Mouse (Mus musculus) neural tube, embryonic 13.5 days (tissue): ENCODE results near the gene Sh3bp1. TPM values are rescaled to one million over a fixed set of nuclear protein-coding genes. Genes with fewer than 3 reads are reported as not detected.

Source experiments
- ATAC-seq: fragments of 200-750 bp; cut with Nextera tagmentation; 2 replicates; pipeline ENCODE4 v1.8.0; 2017; ENCODE audit warnings: low read depth, mild to moderate bottlenecking, moderate TSS enrichment, moderate library complexity
- H3K27ac ChIP-seq: fragments of 300-500 bp; sonication (generic); replicated peaks from 2 replicates; pipeline ENCODE4 v1.5.1; 2015; ENCODE audit warnings: moderate library complexity, mild to moderate bottlenecking, inconsistent platforms
- H3K27me3 ChIP-seq: fragments of 300-500 bp; sonication (generic); 2 replicates; pipeline ENCODE4 v1.6.1; 2015; ENCODE audit warnings: mild to moderate bottlenecking, inconsistent platforms
- H3K36me3 ChIP-seq: fragments of 300-500 bp; sonication (generic); 2 replicates; pipeline ENCODE4 v1.6.1; 2015; ENCODE audit warnings: mild to moderate bottlenecking, inconsistent platforms
- H3K4me1 ChIP-seq: fragments of 300-500 bp; sonication (generic); replicated peaks from 2 replicates; pipeline ENCODE4 v1.6.1; 2015; ENCODE audit warnings: inconsistent platforms
- H3K4me2 ChIP-seq: fragments of 300-500 bp; sonication (generic); 2 replicates; pipeline ENCODE4 v1.6.1; 2015; ENCODE audit warnings: inconsistent platforms, mild to moderate bottlenecking, moderate library complexity
- H3K4me3 ChIP-seq: fragments of 300-500 bp; sonication (generic); 2 replicates; pipeline ENCODE4 v1.5.1; 2015; ENCODE audit warnings: mild to moderate bottlenecking, inconsistent platforms
- H3K9ac ChIP-seq: fragments of 300-500 bp; sonication (generic); 2 replicates; pipeline ENCODE4 v1.6.1; 2015; ENCODE audit warnings: moderate library complexity, mild to moderate bottlenecking, inconsistent platforms
- H3K9me3 ChIP-seq: fragments of 300-500 bp; sonication (generic); 2 replicates; pipeline ENCODE4 v1.6.1; 2016; ENCODE audit warnings: inconsistent platforms
- WGBS: fragments of 180-500 bp; shearing (Covaris S2); methylation state at CpG from one replicate; pipeline ENCODE4 v1.1.7; 2015; 5-methylcytosine and 5-hydroxymethylcytosine counted together
- polyA plus RNA-seq: library from polyadenylated mRNA; unstranded; fragments of >200 nt; fragmentation: Nextera tagmentation; extraction: Ambion mirVana; gene quantifications from 2 replicates; pipeline ENCODE4 v1.2.1, GENCODE M21; 2015

The Sh3bp1 gene
- polyA plus RNA-seq, 1 experiment from 2014 or later: 6.2 TPM

GRCm38 (mm10) chr15:78903243-78903642 lies 3.7 kb downstream of the Sh3bp1 start:
- WGBS: 15% methylated on average over 2 of the region's 2 CpGs
- Histone ChIP-seq H3K9ac (no peak overlapping the region), H3K4me2 (no peak overlapping the region), H3K4me3 (no peak overlapping the region), H3K4me1 (peaks cover 25% of the 10 kb centered on the region), H3K27me3 (peaks cover 35% of the 10 kb centered on the region), H3K27ac (no peak overlapping the region), H3K36me3 (no peaks in the 10 kb centered on the region), H3K9me3 (no peaks in the 10 kb centered on the region)
- ATAC-seq: no peak

- peaks cover 5% of the 10 kb centered on the region; the same call in 1 of the 2 replicates for H3K4me1 ChIP-seq
- H3K9ac ChIP-seq: no peak overlapping the region
- H3K27ac ChIP-seq: no peak overlapping the region
- H3K9me3 ChIP-seq: no peaks in the 10 kb centered on the region
- H3K36me3 ChIP-seq: no peaks in the 10 kb centered on the region
- H3K4me3 ChIP-seq: no peak overlapping the region
- ATAC-seq: no peak
- no peak overlapping the region for H3K4me2 ChIP-seq
- 83% methylated on average over 7 of the region's 7 CpGs for WGBS
- H3K27me3 ChIP-seq: no peaks in the 10 kb centered on the region
Measured at GRCm38 (mm10) chr15:78908399-78908798, 8.8 kb downstream of the Sh3bp1 start.

GRCm38 (mm10) chr15:78908982-78909381 lies 9.4 kb downstream of the Sh3bp1 start:
- 88% methylated on average over 8 of the region's 8 CpGs for WGBS
- Histone ChIP-seq H3K4me3 (no peak overlapping the region), H3K27ac (no peak overlapping the region), H3K9ac (no peak overlapping the region), H3K27me3 (no peaks in the 10 kb centered on the region), H3K4me1 (peaks cover 5% of the 10 kb centered on the region; the same call in 1 of the 2 replicates), H3K4me2 (no peak overlapping the region), H3K36me3 (no peaks in the 10 kb centered on the region), H3K9me3 (no peaks in the 10 kb centered on the region)
- no peak for ATAC-seq

- Histone ChIP-seq H3K4me2 (no peak overlapping the region), H3K9me3 (no peaks in the 10 kb centered on the region), H3K27me3 (no peaks in the 10 kb centered on the region), H3K9ac (no peak overlapping the region), H3K36me3 (no peaks in the 10 kb centered on the region), H3K27ac (no peak overlapping the region), H3K4me1 (peaks cover 30% of the 10 kb centered on the region), H3K4me3 (no peak overlapping the region)
- ATAC-seq: no peak
- 34% methylated on average over 9 of the region's 9 CpGs for WGBS
Measured at GRCm38 (mm10) chr15:78912040-78912439, 12.5 kb downstream of the Sh3bp1 start.

GRCm38 (mm10) chr15:78913632-78914090 lies 14.1 kb downstream of the Sh3bp1 start, which contains the start of gene Pdxp:
Gene Pdxp (plus strand): TSS chr15:78913919.
- Histone ChIP-seq H3K9me3 (no peaks in the 10 kb centered on the region), H3K4me1 (peaks cover 41% of the 10 kb centered on the region), H3K27me3 (no peaks in the 10 kb centered on the region), H3K9ac (peak within 1 kb of the TSS; percentile 89), H3K27ac (peak within 1 kb of the TSS; percentile 96), H3K36me3 (peaks cover 5% of the 10 kb centered on the region), H3K4me3 (peak within 1 kb of the TSS; percentile 72), H3K4me2 (peak within 1 kb of the TSS; percentile 77)
- ATAC-seq: peak; percentile 93
- under 1% methylated on average over 51 of the region's 51 CpGs for WGBS

GRCm38 (mm10) chr15:78914091-78914822 lies 14.7 kb downstream of the Sh3bp1 start:
- H3K4me2 ChIP-seq: peak overlapping the region; percentile 77
- H3K36me3 ChIP-seq: peaks cover 10% of the 10 kb centered on the region
- H3K9me3 ChIP-seq: no peaks in the 10 kb centered on the region
- peak overlapping the region; percentile 72 for H3K4me3 ChIP-seq
- peaks cover 41% of the 10 kb centered on the region for H3K4me1 ChIP-seq
- H3K27ac ChIP-seq: peak overlapping the region; percentile 96
- peak; percentile 76 for ATAC-seq
- no peaks in the 10 kb centered on the region for H3K27me3 ChIP-seq
- H3K9ac ChIP-seq: peak overlapping the region; percentile 89
- under 1% methylated on average over 87 of the region's 87 CpGs for WGBS

- H3K9ac ChIP-seq: peak overlapping the region; percentile 89
- peak overlapping the region; percentile 96 for H3K27ac ChIP-seq
- peak overlapping the region; percentile 72 for H3K4me3 ChIP-seq
- H3K4me2 ChIP-seq: peak overlapping the region; percentile 77
- H3K36me3 ChIP-seq: peaks cover 17% of the 10 kb centered on the region
- H3K4me1 ChIP-seq: peaks cover 41% of the 10 kb centered on the region
- 43% methylated on average over 8 of the region's 8 CpGs for WGBS
- H3K27me3 ChIP-seq: no peaks in the 10 kb centered on the region
- no peaks in the 10 kb centered on the region for H3K9me3 ChIP-seq
- ATAC-seq: no peak
Measured at GRCm38 (mm10) chr15:78914823-78915659, 15.5 kb downstream of the Sh3bp1 start.

- Histone ChIP-seq H3K27ac (peak overlapping the region; percentile 81), H3K4me3 (peak overlapping the region; percentile 72), H3K9me3 (no peaks in the 10 kb centered on the region), H3K4me2 (peak overlapping the region; percentile 77), H3K27me3 (no peaks in the 10 kb centered on the region), H3K36me3 (peaks cover 17% of the 10 kb centered on the region), H3K4me1 (peaks cover 41% of the 10 kb centered on the region), H3K9ac (peak overlapping the region; percentile 89)
- ATAC-seq: peak; percentile 10; the same call in 1 of the 2 replicates
- 5% methylated on average over 8 of the region's 8 CpGs for WGBS
Measured at GRCm38 (mm10) chr15:78915660-78916017, 16.1 kb downstream of the Sh3bp1 start.

GRCm38 (mm10) chr15:78916052-78916826 lies 16.7 kb downstream of the Sh3bp1 start:
- 34% methylated on average over 12 of the region's 12 CpGs for WGBS
- H3K9me3 ChIP-seq: no peaks in the 10 kb centered on the region
- H3K4me2 ChIP-seq: peak overlapping the region; percentile 77
- H3K4me3 ChIP-seq: peak overlapping the region; percentile 72
- peaks cover 17% of the 10 kb centered on the region for H3K36me3 ChIP-seq
- ATAC-seq: peak; percentile 1; the same call in 1 of the 2 replicates
- H3K9ac ChIP-seq: peak overlapping the region; percentile 89
- peaks cover 41% of the 10 kb centered on the region for H3K4me1 ChIP-seq
- H3K27ac ChIP-seq: peak overlapping the region; percentile 81
- no peaks in the 10 kb centered on the region for H3K27me3 ChIP-seq

- Histone ChIP-seq H3K27me3 (no peaks in the 10 kb centered on the region), H3K27ac (no peak overlapping the region), H3K9ac (no peak overlapping the region), H3K4me1 (peaks cover 39% of the 10 kb centered on the region), H3K9me3 (no peaks in the 10 kb centered on the region), H3K4me3 (no peak overlapping the region), H3K4me2 (no peak overlapping the region), H3K36me3 (peaks cover 17% of the 10 kb centered on the region)
- 92% methylated on average over 23 of the region's 23 CpGs for WGBS
- no peak for ATAC-seq
Measured at GRCm38 (mm10) chr15:78918126-78918525, 18.6 kb downstream of the Sh3bp1 start.

GRCm38 (mm10) chr15:78919914-78920313 lies 20.3 kb downstream of the Sh3bp1 start:
- H3K9ac ChIP-seq: no peak overlapping the region
- no peaks in the 10 kb centered on the region for H3K27me3 ChIP-seq
- H3K9me3 ChIP-seq: no peaks in the 10 kb centered on the region
- H3K4me2 ChIP-seq: no peak overlapping the region
- H3K4me3 ChIP-seq: no peak overlapping the region
- no peak for ATAC-seq
- H3K27ac ChIP-seq: no peak overlapping the region
- H3K36me3 ChIP-seq: peaks cover 17% of the 10 kb centered on the region
- H3K4me1 ChIP-seq: peaks cover 32% of the 10 kb centered on the region
- WGBS: 83% methylated on average over 12 of the region's 12 CpGs
